Comparison of ENCODE assay signal across 7 mouse cellular contexts in the genomic region with DNA sequence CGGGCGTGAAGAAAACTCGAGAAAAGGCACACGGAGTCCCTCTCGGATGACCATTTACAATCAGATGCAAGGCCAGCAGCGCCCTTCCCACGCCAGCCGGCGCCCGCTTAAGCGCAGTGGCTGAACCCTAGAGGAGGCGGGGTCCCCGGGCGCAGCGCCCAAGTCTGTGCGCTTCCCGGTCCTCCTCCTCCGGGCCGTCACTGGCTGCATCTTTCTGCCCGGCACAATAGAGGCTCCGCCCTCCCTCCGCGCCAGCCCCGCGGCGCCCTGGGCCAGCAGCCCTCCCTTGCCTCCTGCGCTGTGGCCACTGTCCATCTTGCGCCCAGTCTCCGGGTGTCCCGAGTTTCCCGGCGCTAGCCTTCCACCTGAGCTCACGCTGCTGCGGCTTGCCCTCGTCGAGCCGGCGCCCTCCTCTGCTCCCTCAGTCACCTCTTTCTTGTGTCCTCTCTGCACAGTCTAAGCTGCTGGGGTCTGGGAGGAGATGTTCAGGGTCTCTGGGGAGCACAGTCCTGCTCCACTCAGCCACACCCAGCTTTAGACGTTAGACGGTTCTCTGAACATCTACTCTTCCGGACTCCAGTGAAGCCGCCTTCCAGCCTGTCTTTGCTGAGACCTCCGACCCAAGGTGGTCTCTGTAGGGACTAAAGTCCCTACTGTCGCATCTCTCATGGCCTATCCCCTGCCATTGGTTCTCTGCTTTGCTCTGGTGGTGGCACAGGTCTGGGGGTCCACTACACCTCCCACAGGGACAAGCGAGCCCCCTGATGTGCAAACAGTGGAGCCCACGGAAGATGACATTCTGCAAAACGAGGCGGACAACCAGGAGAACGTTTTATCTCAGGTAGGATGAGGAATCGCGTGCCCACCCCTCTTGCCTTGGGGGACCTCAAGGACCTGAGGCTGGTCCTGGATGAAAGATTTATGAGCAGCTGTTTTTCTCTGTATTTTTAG. TPM values are rescaled to one million over a fixed set of nuclear protein-coding genes. Genes with fewer than 3 reads are reported as not detected.
DNase-seq lines count a peak whose midpoint lies in the region; ATAC-seq and TF ChIP-seq lines count a peak whose summit lies in the region.

A gene (plus strand): TSS at position 278 of the 951 bp plus-strand sequence.

- peak; percentile 96 for ATAC-seq in embryonic facial prominence, embryonic 12.5 days (ENCODE audit: insufficient number of reproducible peaks, insufficient read depth, low FRiP score, low TSS enrichment)
- peak; percentile 94 for ATAC-seq in limb, embryonic 11.5 days (ENCODE audit: insufficient number of reproducible peaks, low FRiP score, low TSS enrichment, low read depth)
- peak; percentile 99 for ATAC-seq in midbrain, embryonic 12.5 days (ENCODE audit: low FRiP score, low read depth)

- TF ChIP-seq CTCF in kidney, adult 2 months (conservative IDR thresholded peaks at IDR 0.05; ENCODE audit: insufficient read depth, insufficient read length, low read depth, low read length): no peak
- peak; percentile 4; the same call in 1 of the 2 replicates for TF ChIP-seq CTCF in small intestine, adult 2 months (IDR thresholded peaks at IDR 0.05; ENCODE audit: extremely low read depth, insufficient read length, insufficient replicate concordance, low read depth, low read length)

- no peak for TF ChIP-seq POLR2A in kidney, adult 2 months (IDR thresholded peaks at IDR 0.05; ENCODE audit: low read depth, low read length)
- TF ChIP-seq POLR2A in small intestine, adult 2 months (IDR thresholded peaks at IDR 0.05; ENCODE audit: low read depth, low read length): no peak

- DNase-seq in adrenal gland, postnatal 36 days: peak; percentile 94 to 95
- peak; percentile 91 to 92 for DNase-seq in heart, adult 18-20 months
- peak; percentile 89 for DNase-seq in kidney, adult 2 months
- DNase-seq in limb, embryonic 11.5 days (ENCODE audit: low spot score): peak; percentile 83

- H3K36me3 ChIP-seq in embryonic facial prominence, embryonic 12.5 days: no peaks in the 10 kb centered on the region
- H3K36me3 ChIP-seq in kidney, adult 2 months (ENCODE audit: control insufficient read depth, insufficient read depth, low read length): no peaks in the 10 kb centered on the region
- H3K36me3 ChIP-seq in limb, embryonic 11.5 days (ENCODE audit: control insufficient read depth, insufficient read depth, low read length): no peaks in the 10 kb centered on the region
- no peaks in the 10 kb centered on the region for H3K36me3 ChIP-seq in midbrain, embryonic 12.5 days
- H3K36me3 ChIP-seq in small intestine, adult 2 months (ENCODE audit: control insufficient read depth, insufficient read depth, low read length): no peaks in the 10 kb centered on the region

- no peaks in the 10 kb centered on the region for H3K9me3 ChIP-seq in embryonic facial prominence, embryonic 12.5 days
- H3K9me3 ChIP-seq in limb, embryonic 11.5 days (ENCODE audit: control insufficient read depth, low read length): no peaks in the 10 kb centered on the region
- no peaks in the 10 kb centered on the region for H3K9me3 ChIP-seq in midbrain, embryonic 12.5 days

- H3K27me3 ChIP-seq in embryonic facial prominence, embryonic 12.5 days: no peaks in the 10 kb centered on the region
- no peaks in the 10 kb centered on the region for H3K27me3 ChIP-seq in kidney, adult 2 months (replicated peaks; ENCODE audit: control insufficient read depth, insufficient read depth, low read length)
- no peaks in the 10 kb centered on the region for H3K27me3 ChIP-seq in limb, embryonic 11.5 days (ENCODE audit: control insufficient read depth, insufficient read depth, low read length)
- peaks cover 2% of the 10 kb centered on the region; the same call in 1 of the 2 replicates for H3K27me3 ChIP-seq in midbrain, embryonic 12.5 days
- H3K27me3 ChIP-seq in small intestine, adult 2 months (ENCODE audit: control insufficient read depth, insufficient read depth, low read length): peaks cover 7% of the 10 kb centered on the region; the same call in 1 of the 2 replicates

- WGBS in embryonic facial prominence, embryonic 12.5 days: 15% methylated on average over 51 of the region's 51 CpGs
- WGBS in kidney, adult 2 months: 17% methylated on average over 51 of the region's 51 CpGs
- WGBS in limb, embryonic 11.5 days: 15% methylated on average over 50 of the region's 51 CpGs
- WGBS in midbrain, embryonic 12.5 days: 14% methylated on average over 51 of the region's 51 CpGs
- WGBS in small intestine, adult 2 months: 15% methylated on average over 51 of the region's 51 CpGs

- H3K9ac ChIP-seq in embryonic facial prominence, embryonic 12.5 days: peak within 1 kb of the TSS; percentile 63
- peak within 1 kb of the TSS; percentile 77 for H3K9ac ChIP-seq in limb, embryonic 11.5 days (ENCODE audit: low read length)
- peak within 1 kb of the TSS; percentile 69 for H3K9ac ChIP-seq in midbrain, embryonic 12.5 days (replicated peaks)

- H3K4me2 ChIP-seq in embryonic facial prominence, embryonic 12.5 days (replicated peaks): peak within 1 kb of the TSS; percentile 75
- H3K4me2 ChIP-seq in limb, embryonic 11.5 days (ENCODE audit: low read depth, severe bottlenecking): peak within 1 kb of the TSS; percentile 79
- peak within 1 kb of the TSS; percentile 71 for H3K4me2 ChIP-seq in midbrain, embryonic 12.5 days (replicated peaks)

- H3K4me3 ChIP-seq in embryonic facial prominence, embryonic 12.5 days: peak within 1 kb of the TSS; percentile 45
- peak within 1 kb of the TSS; percentile 65 for H3K4me3 ChIP-seq in kidney, adult 2 months (ENCODE audit: insufficient read depth, low read depth, low read length)
- peak within 1 kb of the TSS; percentile 47 for H3K4me3 ChIP-seq in limb, embryonic 11.5 days (ENCODE audit: low read depth, low read length)
- H3K4me3 ChIP-seq in midbrain, embryonic 12.5 days: peak within 1 kb of the TSS; percentile 53
- H3K4me3 ChIP-seq in small intestine, adult 2 months (ENCODE audit: low read depth, low read length): peak within 1 kb of the TSS; percentile 56

- no peak within 1 kb of the TSS for H3K27ac ChIP-seq in embryonic facial prominence, embryonic 12.5 days
- H3K27ac ChIP-seq in kidney, adult 2 months (ENCODE audit: insufficient read depth, low read depth, low read length): no peak within 1 kb of the TSS
- no peak within 1 kb of the TSS for H3K27ac ChIP-seq in limb, embryonic 11.5 days (replicated peaks; ENCODE audit: low read depth, low read length)
- H3K27ac ChIP-seq in midbrain, embryonic 12.5 days (replicated peaks): no peak within 1 kb of the TSS
- no peak within 1 kb of the TSS for H3K27ac ChIP-seq in small intestine, adult 2 months (ENCODE audit: insufficient read depth, low read depth, low read length)

- peaks cover 15% of the 10 kb centered on the region for H3K4me1 ChIP-seq in embryonic facial prominence, embryonic 12.5 days
- no peaks in the 10 kb centered on the region for H3K4me1 ChIP-seq in kidney, adult 2 months (ENCODE audit: control insufficient read depth, insufficient read depth, low read length)
- H3K4me1 ChIP-seq in limb, embryonic 11.5 days (ENCODE audit: control insufficient read depth, insufficient read depth, low read length): peaks cover 2% of the 10 kb centered on the region; the same call in 1 of the 2 replicates
- H3K4me1 ChIP-seq in midbrain, embryonic 12.5 days: 0 out of 2 replicates have a peak, but pooled peaks cover 10% of the 10 kb centered on the region
- peaks cover 4% of the 10 kb centered on the region; the same call in 1 of the 2 replicates for H3K4me1 ChIP-seq in small intestine, adult 2 months (ENCODE audit: control insufficient read depth, insufficient read depth, insufficient read length, low read length)

RNA-seq across cellular contexts. Expression of the gene that starts here (rescaled TPM):
- total RNA-seq in adrenal gland, postnatal 36 days (2021): 1 to 10 TPM; 6.0 to 8.9 TPM
- polyA plus RNA-seq in embryonic facial prominence, embryonic 12.5 days (2016; fragmentation: Nextera tagmentation; extraction: Ambion mirVana): 12.8 and 13.6 TPM in 2 replicates
- 10 to 100 TPM; 11.8 to 14.8 TPM for total RNA-seq in heart, adult 18-20 months (2021)
- 4.2 and 5.4 TPM in 2 replicates for polyA plus RNA-seq in kidney, adult 2 months (2012; rRNA removed)
- 13.8 and 14.7 TPM in 2 replicates for polyA plus RNA-seq in limb, embryonic 11.5 days (2014; fragmentation: Nextera tagmentation; extraction: Ambion mirVana)
- polyA plus RNA-seq in midbrain, embryonic 12.5 days (2016; fragmentation: Nextera tagmentation; extraction: Ambion mirVana): 4.0 and 4.9 TPM in 2 replicates
- polyA plus RNA-seq in small intestine, adult 2 months (2012; rRNA removed): 3.2 and 5.0 TPM in 2 replicates
